Mouse (Mus musculus) yolk sac, embryonic 10.5 days (tissue): ENCODE measurements around the gene Hsp90b1.
"Not testable (repeated sequence)": the region's sequence is repeated elsewhere in the genome, so short reads cannot be mapped to it uniquely, and the experiment has no call there.

ENCODE experiments used
- DNase-seq: peaks from one replicate; pipeline ENCODE4 v3.0.0-alpha.2; 2017; ENCODE audit warnings: low spot score

The Hsp90b1 gene

GRCm38 (mm10) chr10:86705318-86705921, at the start of gene Hsp90b1, which contains the start of gene Ttc41:
Gene Hsp90b1 (minus strand): TSS chr10:86705509.
Gene Ttc41 (plus strand): TSS chr10:86705811.
- DNase-seq, result peak; percentile 100

GRCm38 (mm10) chr10:86744306-86744705, 39.0 kb upstream of the Hsp90b1 start:
- no peak for DNase-seq

GRCm38 (mm10) chr10:86742918-86743317, 37.6 kb upstream of the Hsp90b1 start:
- DNase-seq, result no peak

- DNase-seq, result no peak
These were observed 29.7 kb upstream of the Hsp90b1 start for GRCm38 (mm10) chr10:86735036-86735435.

- no peak for DNase-seq
These were observed 26.2 kb upstream of the Hsp90b1 start for GRCm38 (mm10) chr10:86731500-86731863.

- peak; percentile 75 for DNase-seq
These were observed 25.7 kb upstream of the Hsp90b1 start for GRCm38 (mm10) chr10:86730823-86731499.

- no peak for DNase-seq
These were observed 22.9 kb upstream of the Hsp90b1 start for GRCm38 (mm10) chr10:86728176-86728575.

- peak; percentile 42 for DNase-seq
These were observed 22.3 kb upstream of the Hsp90b1 start for GRCm38 (mm10) chr10:86727548-86727980.

- DNase-seq, result no peak
These were observed 6.8 kb upstream of the Hsp90b1 start for GRCm38 (mm10) chr10:86712156-86712555.

GRCm38 (mm10) chr10:86707134-86707533, 1.8 kb upstream of the Hsp90b1 start:
- DNase-seq, result no peak

- DNase-seq, result peak; percentile 94
These were observed 828 bp upstream of the Hsp90b1 start for GRCm38 (mm10) chr10:86705922-86706752.

- peak; percentile 38 for DNase-seq
These were observed 619 bp downstream of the Hsp90b1 start for GRCm38 (mm10) chr10:86704589-86705191.

GRCm38 (mm10) chr10:86704141-86704540, 1.2 kb downstream of the Hsp90b1 start:
- DNase-seq, result no peak

- DNase-seq, result no peak
These were observed 1.9 kb downstream of the Hsp90b1 start for GRCm38 (mm10) chr10:86703375-86703774.

- DNase-seq, result no peak
These were observed 2.9 kb downstream of the Hsp90b1 start for GRCm38 (mm10) chr10:86702312-86702920.

GRCm38 (mm10) chr10:86700973-86701372, 4.3 kb downstream of the Hsp90b1 start:
- DNase-seq, result no peak

GRCm38 (mm10) chr10:86700251-86700650, 5.1 kb downstream of the Hsp90b1 start:
- DNase-seq, result no peak

GRCm38 (mm10) chr10:86686017-86686360, 19.3 kb downstream of the Hsp90b1 start:
- not testable (repeated sequence) for DNase-seq

GRCm38 (mm10) chr10:86685179-86686016, 19.9 kb downstream of the Hsp90b1 start:
- peak; percentile 86 for DNase-seq

GRCm38 (mm10) chr10:86684797-86685178, 20.5 kb downstream of the Hsp90b1 start:
- not testable (repeated sequence) for DNase-seq

- not testable (repeated sequence) for DNase-seq
These were observed 34.8 kb downstream of the Hsp90b1 start for GRCm38 (mm10) chr10:86670550-86670949.
